Mouse (Mus musculus) Patski (cell line): ENCODE data around the gene Mcee. TPM values are rescaled to one million over a fixed set of nuclear protein-coding genes. Genes with fewer than 3 reads are reported as not detected.

Experiments used
- ATAC-seq: fragments of 100-300 bp; one replicate; pipeline ENCODE4 v1.8.0; 2021
- CTCF ChIA-PET: fragments of 350-600 bp; sonication (Branson Sonifier 250); formaldehyde crosslinking; loops from one replicate; lab custom pipeline; 2022; ENCODE audit warnings: inconsistent platforms; lab: Charles Lee
- POLR2A ChIA-PET: fragments of 350-600 bp; sonication (Branson Sonifier 250); formaldehyde crosslinking; loops from one replicate; lab custom pipeline; 2022; ENCODE audit warnings: antibody characterized with exemption, inconsistent platforms; lab: Charles Lee
- DNase-seq: peaks from one replicate; pipeline ENCODE4 v3.0.0-alpha.2; 2011; ENCODE audit warnings: low read depth, low spot score
- H3K27me3 ChIP-seq: fragments of 371-371 bp; one replicate; pipeline ENCODE4 v1.5.1; 2021
- CTCF ChIP-seq: fragments of 100-300 bp; IDR thresholded peaks from one replicate; pipeline ENCODE4 v1.5.1; 2021
- in situ Hi-C: fragments of 300-500 bp; cut with MboI; formaldehyde crosslinking; loops from 3 replicates; pipeline ENCODE4 v1.11.1; 2018; ENCODE audit warnings: low pct_unique_long_range_greater_than_20kb, mixed read lengths
- polyA plus RNA-seq: library from polyadenylated mRNA; unstranded; gene quantifications from one replicate; pipeline ENCODE4 v1.2.3, GENCODE M21; 2021

The Mcee gene
- polyA plus RNA-seq, 1 experiment from 2014 or later: 65.9 TPM

DNA sequence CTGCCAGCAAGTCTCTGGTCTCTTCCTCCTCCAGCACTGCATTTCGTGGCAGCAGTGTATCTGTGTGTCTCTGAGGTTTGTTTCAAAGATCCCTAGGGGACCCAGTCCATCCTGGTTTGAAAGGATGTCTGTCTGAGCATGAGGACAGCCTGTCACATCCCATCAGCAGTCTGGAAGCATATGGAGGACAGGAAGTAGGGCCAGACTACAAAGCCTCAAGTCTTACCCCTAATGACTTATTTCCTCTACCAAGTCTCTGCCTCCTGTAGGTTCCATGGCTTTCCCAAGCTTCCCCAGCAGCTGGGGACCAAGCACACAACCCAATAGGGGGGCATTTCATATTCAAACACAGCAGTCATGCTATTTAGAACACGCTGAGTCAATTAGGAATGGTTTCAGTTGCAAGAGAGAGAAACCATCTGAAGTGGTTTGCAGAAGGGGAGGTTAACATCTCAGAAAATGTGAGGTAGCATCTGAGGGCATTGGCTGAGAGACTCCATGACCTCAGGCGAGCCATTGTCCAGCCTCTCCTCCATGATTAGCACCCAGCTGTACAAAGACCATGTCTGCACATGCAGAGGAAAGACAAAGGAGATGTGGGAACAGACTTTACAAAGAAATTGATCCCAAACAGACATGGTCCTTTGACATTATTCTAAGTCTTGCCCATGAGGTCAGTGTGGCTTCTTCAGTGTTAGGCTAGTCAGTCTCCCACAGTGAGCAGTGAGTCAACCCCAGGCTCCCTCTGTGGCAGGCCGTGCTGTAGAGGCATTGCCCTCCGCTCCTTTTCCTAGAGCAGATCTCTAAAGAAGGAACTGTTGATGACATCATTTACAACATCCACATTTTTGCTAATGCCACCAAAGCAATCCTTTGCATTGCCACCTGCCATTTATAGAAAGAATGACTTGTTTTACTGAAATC, 47.5 kb downstream of the Mcee start:
- POLR2A ChIA-PET: no interaction called here
- in situ Hi-C loops: no loop called here
- no peaks in the 10 kb centered on the region for H3K27me3 ChIP-seq
- no peak for ATAC-seq
- no peak for TF ChIP-seq CTCF
- DNase-seq: no peak
- CTCF ChIA-PET: no interaction called here

DNA sequence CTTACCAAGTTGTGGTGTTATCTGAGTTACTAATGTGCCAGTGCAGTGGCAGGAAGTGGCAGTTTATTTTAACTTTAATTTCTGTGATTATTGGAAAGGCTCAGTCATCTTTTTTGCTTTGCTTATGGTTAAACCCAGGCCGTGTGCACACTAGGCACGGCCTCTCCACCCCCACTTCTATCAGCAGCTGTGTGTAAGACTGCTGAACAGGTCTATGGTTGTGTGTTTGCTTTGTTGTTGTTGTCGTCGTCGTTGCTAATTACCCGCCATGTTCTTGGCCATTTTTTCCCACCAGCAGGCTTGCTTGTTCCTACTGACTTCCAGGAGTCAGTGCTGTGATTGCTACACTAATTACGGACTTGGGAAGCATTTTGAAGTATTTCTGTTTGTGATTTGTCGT, 48.1 kb downstream of the Mcee start:
- in situ Hi-C loops: no loop called here
- no peaks in the 10 kb centered on the region for H3K27me3 ChIP-seq
- ChIA-PET CTCF (no interaction called here), POLR2A (no interaction called here)
- ATAC-seq: no peak
- no peak for DNase-seq
- no peak for TF ChIP-seq CTCF

DNA sequence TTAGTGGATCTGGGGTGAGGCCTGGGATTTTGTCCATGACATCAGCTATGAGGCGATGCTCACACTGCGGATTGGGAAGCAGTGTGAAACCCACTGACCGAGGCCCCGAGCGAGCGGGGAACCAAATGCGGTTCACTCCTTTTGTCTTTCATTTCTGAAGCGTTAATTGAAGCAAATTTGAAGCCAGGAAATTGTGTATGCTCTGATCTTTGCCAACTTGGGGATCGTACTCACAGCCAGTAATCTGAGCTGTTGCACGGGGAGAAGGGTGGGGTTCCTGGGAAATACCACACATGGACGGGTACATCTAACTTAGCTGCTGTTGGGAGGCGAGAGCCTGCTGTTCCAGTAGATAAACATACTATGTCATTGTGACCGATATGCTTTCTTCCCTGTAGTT, 58.2 kb downstream of the Mcee start:
- TF ChIP-seq CTCF: no peak
- ATAC-seq (no peak), DNase-seq (no peak)
- CTCF ChIA-PET: no interaction called here
- POLR2A ChIA-PET: no interaction called here
- in situ Hi-C loops: no loop called here
- H3K27me3 ChIP-seq: peaks cover 5% of the 10 kb centered on the region

DNA sequence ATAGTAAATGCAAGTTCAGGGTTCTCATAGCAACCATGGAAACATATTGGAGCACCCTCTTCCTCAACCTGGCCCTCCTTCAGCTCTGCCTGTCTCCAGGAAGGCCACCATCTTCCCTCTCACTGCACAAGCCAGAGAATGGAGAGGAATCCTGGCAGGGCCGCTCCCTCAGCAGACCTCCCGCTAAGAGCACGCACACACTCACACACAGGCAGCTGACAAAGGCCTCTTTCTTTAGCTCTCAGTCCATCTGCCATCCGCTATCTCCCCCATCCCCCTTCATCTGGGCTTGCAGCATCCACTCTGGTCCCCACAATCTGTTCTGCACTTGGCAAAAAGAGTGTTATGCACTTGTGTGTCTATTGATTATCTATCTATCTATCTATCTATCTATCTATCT, 59.0 kb downstream of the Mcee start:
- ATAC-seq (no peak), DNase-seq (no peak)
- no peak for TF ChIP-seq CTCF
- H3K27me3 ChIP-seq: peaks cover 5% of the 10 kb centered on the region
- in situ Hi-C loops: no loop called here
- POLR2A ChIA-PET: no interaction called here
- CTCF ChIA-PET: no interaction called here

DNA sequence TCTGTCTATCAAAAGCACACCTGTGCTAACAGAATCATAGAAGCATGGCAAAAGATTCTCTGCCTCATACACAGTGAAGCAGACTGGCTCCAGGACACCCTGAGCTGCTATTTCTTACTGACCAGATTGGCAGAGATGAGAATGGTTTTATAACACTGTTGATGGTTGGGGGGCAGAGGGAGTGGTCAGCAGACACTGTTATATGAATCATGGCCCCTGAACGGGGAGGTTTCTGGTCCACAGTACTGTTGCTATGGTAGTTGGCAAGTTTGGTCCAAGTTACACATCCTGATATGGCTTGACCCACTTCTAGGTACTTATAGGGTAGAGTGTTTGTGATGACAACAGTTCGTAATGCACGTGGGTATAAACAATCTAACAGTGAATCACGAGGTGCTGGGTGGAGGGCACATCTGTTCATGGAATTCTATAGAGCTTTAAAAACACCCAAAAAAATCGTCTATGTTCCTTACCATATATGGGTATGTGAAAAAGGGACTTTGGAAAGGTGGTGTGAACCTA, 59.5 kb downstream of the Mcee start:
- POLR2A ChIA-PET: no interaction called here
- no peak for ATAC-seq

DNA sequence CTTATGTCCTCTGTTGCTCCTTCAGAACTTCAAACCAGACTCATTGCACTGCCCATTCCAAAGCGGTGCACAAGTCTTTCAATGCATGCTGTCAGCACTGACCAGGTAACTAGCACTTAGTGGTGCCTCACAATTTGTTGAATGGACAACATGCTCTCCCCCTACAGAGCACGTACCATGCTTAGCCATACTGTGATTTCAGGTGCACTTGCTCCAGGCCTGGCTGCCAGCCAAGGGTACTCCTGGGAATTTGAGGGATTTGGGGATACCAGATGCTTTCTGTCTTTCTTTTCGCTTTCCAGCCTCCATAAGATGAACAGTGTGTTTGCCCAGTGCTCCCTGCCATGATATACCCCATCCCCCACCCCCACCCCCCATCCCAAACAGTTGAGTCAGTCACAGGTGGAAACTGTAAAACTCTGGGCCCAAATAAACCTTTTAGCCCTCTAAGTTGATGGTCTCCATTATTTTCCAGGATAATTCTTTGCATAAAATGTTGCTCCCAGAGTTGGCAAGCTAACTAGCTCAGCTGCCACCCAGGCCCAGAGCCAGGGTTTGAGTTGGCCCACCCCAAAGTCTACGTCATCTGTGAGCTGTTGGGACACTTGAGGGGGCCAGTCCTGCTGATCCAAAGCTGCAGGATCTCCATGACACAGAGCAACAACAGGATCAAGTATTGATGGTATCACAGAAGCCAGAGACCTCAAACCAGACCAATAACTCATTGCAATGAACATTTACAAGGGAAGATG, 60.2 kb downstream of the Mcee start:
- POLR2A ChIA-PET: no interaction called here
- no peak for ATAC-seq
- peaks cover 7% of the 10 kb centered on the region for H3K27me3 ChIP-seq
- DNase-seq: no peak
- TF ChIP-seq CTCF: no peak
- in situ Hi-C loops: no loop called here
- CTCF ChIA-PET: no interaction called here

More for the DNA sequence above, 59.5 kb downstream of the Mcee start:
- peaks cover 5% of the 10 kb centered on the region for H3K27me3 ChIP-seq
- CTCF ChIA-PET: no interaction called here
- no peak for DNase-seq
- in situ Hi-C loops: no loop called here
- no peak for TF ChIP-seq CTCF

DNA sequence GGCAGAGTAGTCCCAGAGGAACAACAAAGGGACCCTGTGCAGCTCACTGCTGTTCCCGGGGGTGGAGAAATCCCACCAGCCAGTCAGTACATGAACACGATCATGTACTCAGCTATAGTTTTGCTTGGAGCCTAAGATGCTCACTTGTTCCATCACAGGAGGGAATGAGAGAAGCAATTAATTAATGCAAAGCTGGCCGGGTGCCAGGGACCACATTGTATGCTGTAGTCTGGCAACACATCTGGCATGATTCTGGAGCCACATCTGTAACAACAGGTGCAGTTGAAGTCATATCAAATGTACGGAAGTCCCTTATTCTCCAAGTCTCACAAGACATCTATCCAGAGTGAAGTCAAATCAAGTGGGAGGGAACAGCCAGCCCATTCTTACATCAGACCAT, 63.8 kb downstream of the Mcee start:
- ChIA-PET CTCF (interaction anchor here (1.0 kb wide), 1 partner anchor 9 kb away, joined by 3 read pairs; no protein-coding TSS in a partner anchor), POLR2A (no interaction called here)
- in situ Hi-C loops: no loop called here
- peaks cover 6% of the 10 kb centered on the region for H3K27me3 ChIP-seq
- ATAC-seq: no peak
- DNase-seq: no peak
- TF ChIP-seq CTCF: no peak

DNA sequence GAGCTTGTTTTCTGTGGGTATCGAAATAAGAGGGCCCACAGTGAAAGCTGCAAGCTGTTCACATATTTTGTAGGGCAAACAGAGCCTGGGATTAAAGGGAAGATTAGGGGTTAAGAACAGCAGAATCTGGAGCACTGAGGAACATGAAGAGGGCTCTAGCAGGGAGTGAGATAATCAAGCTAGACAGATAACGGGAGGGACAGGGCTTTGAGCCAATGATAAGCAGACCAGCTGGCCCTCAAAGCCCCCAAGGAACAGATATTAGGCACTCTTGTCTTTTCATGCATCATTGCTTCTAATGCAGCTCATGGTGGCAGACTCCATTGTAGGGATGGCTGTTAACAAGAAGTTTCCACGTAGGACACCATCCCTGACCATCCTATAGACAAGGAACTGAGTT, 64.3 kb downstream of the Mcee start:
- in situ Hi-C loops: no loop called here
- POLR2A ChIA-PET: interaction anchor here (0.6 kb wide), 1 partner anchor 415 kb away, joined by 5 read pairs; no protein-coding TSS in a partner anchor
- ATAC-seq: no peak
- DNase-seq: no peak
- no peak for TF ChIP-seq CTCF
- CTCF ChIA-PET: no interaction called here
- H3K27me3 ChIP-seq: peaks cover 5% of the 10 kb centered on the region

DNA sequence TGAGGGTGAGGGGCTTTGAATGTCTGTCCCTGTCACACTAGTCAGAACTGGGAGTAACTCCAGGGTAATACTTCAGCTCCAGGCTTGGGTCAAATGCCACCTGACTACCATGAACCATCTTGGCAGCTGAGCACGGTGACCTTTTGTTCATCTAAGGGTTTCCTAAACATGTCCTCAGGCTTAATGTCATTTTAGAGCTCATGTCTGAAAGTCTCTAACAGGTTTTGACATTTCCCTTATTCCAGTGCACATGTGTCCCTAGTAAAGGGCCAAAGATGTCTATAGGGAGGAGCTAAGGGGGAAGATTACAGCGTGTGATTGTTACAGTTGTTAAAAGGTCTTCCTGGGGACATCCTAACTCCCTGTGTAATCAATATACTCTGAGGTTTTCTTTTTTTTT, 65.4 kb downstream of the Mcee start:
- in situ Hi-C loops: no loop called here
- ATAC-seq: no peak
- H3K27me3 ChIP-seq: peaks cover 5% of the 10 kb centered on the region
- ChIA-PET POLR2A (no interaction called here), CTCF (interaction anchor here (1.0 kb wide), 1 partner anchor 107 kb away, joined by 3 read pairs; no protein-coding TSS in a partner anchor)
- no peak for DNase-seq
- no peak for TF ChIP-seq CTCF

Other genes starting within 250 kb of the Mcee start
- gene Trpm1, start 238.8 kb upstream of the Mcee start, polyA plus RNA-seq: 0.28 TPM
- 26.7 TPM for gene Mtmr10, start 105.0 kb upstream of the Mcee start, polyA plus RNA-seq
- gene Fan1, start 18.5 kb upstream of the Mcee start, polyA plus RNA-seq: 5.2 TPM
- 37.3 TPM for gene Mphosph10, start 339 bp upstream of the Mcee start, polyA plus RNA-seq
- gene Apba2, start 109.1 kb downstream of the Mcee start, polyA plus RNA-seq: not detected